Mouse (Mus musculus) cortical plate, adult 2 months (tissue): Measurements from ENCODE around the gene Tbrg1.

ENCODE experiments used
- CTCF ChIP-seq: fragments of 200-500 bp; IDR thresholded peaks from 2 replicates; pipeline ENCODE4 v1.5.1; 2011; ENCODE audit warnings: mild to moderate bottlenecking, control low read depth, low read length; ENCODE audit not compliant: insufficient read depth; ENCODE audit errors: extremely low read depth
- POLR2A ChIP-seq: fragments of 200-500 bp; IDR thresholded peaks from 2 replicates; pipeline ENCODE4 v1.6.1; 2011; ENCODE audit warnings: mild to moderate bottlenecking, low read length, control low read depth; ENCODE audit not compliant: insufficient read depth; ENCODE audit errors: extremely low read depth

- no peak for TF ChIP-seq POLR2A
- TF ChIP-seq CTCF: no peak
These were observed 35.8 kb downstream of the Tbrg1 start for GRCm38 (mm10) chr9:37621290-37621689.
